Mouse (Mus musculus) left cerebral cortex, postnatal 25 days (tissue): ENCODE measurements around the gene Dnah11. TPM values are rescaled to one million over a fixed set of nuclear protein-coding genes. Genes with fewer than 3 reads are reported as not detected.
"Not testable (repeated sequence)": the region's sequence is repeated elsewhere in the genome, so short reads cannot be mapped to it uniquely, and the experiment has no call there.

Experiments
- DNase-seq, 2 experiments: peaks; one replicate each; pipeline ENCODE4 v3.0.0; 2022; ENCODE audit warnings: low spot score in 2 of 2, mixed read lengths in 1 of 2
- intact Hi-C: fragments of 180-260 bp; cut with DNase I; formaldehyde crosslinking; loops from one replicate; pipeline ENCODE4 v1.15.1; 2025
- total RNA-seq, 2 experiments: library from RNA; stranded (reverse); gene quantifications; 2 replicates each; pipeline ENCODE4 v1.2.3; 2021

The Dnah11 gene
- total RNA-seq, 2 experiments from 2014 or later: 0.62 to 1.1 TPM

- intact Hi-C loops, DNase-seq: not testable (repeated sequence)
Observed at GRCm38 (mm10) chr12:117900798-117901197, 298.0 kb downstream of the Dnah11 start.

GRCm38 (mm10) chr12:117887422-117887821 is 311.4 kb downstream of the Dnah11 start:
- intact Hi-C loops: no loop called here
- DNase-seq: no peak

- intact Hi-C loops: no loop called here
Observed at GRCm38 (mm10) chr12:117884627-117885026, 314.2 kb downstream of the Dnah11 start.

GRCm38 (mm10) chr12:117878341-117878740 is 320.5 kb downstream of the Dnah11 start:
- intact Hi-C loops: no loop called here

More at GRCm38 (mm10) chr12:117884627-117885026, 314.2 kb downstream of the Dnah11 start:
- DNase-seq: no peak

GRCm38 (mm10) chr12:117872265-117872664 is 326.6 kb downstream of the Dnah11 start:
- intact Hi-C loops: no loop called here
- no peak for DNase-seq

More at GRCm38 (mm10) chr12:117878341-117878740, 320.5 kb downstream of the Dnah11 start:
- DNase-seq: no peak

- no peak for DNase-seq
- intact Hi-C loops: no loop called here
Observed at GRCm38 (mm10) chr12:117867708-117868564, 330.9 kb downstream of the Dnah11 start.

- no peak for DNase-seq
- intact Hi-C loops: no loop called here
Observed at GRCm38 (mm10) chr12:117862655-117863054, 336.2 kb downstream of the Dnah11 start.

- DNase-seq: no peak
- intact Hi-C loops: no loop called here
Observed at GRCm38 (mm10) chr12:117861249-117861648, 337.6 kb downstream of the Dnah11 start.

- intact Hi-C loops: no loop called here
- no peak for DNase-seq
Observed at GRCm38 (mm10) chr12:117860840-117861239, 338.0 kb downstream of the Dnah11 start.

GRCm38 (mm10) chr12:117857884-117858283 is 341.0 kb downstream of the Dnah11 start:
- no peak for DNase-seq
- intact Hi-C loops: no loop called here

- no peak for DNase-seq
- intact Hi-C loops: no loop called here
Observed at GRCm38 (mm10) chr12:117857023-117857422, 341.8 kb downstream of the Dnah11 start.

- DNase-seq: peak; percentile 52 to 55
- intact Hi-C loops: loop anchor here (1.0 to 2.0 kb wide), 3 partner anchors 33 to 469 kb away; no protein-coding TSS in a partner anchor
Observed at GRCm38 (mm10) chr12:117853316-117853715, 345.5 kb downstream of the Dnah11 start.

GRCm38 (mm10) chr12:117850472-117850871 is 348.4 kb downstream of the Dnah11 start:
- DNase-seq: no peak
- intact Hi-C loops: no loop called here

GRCm38 (mm10) chr12:117848621-117849020 is 350.2 kb downstream of the Dnah11 start:
- DNase-seq: no peak
- intact Hi-C loops: no loop called here

- DNase-seq: no peak
- intact Hi-C loops: no loop called here
Observed at GRCm38 (mm10) chr12:117844917-117845316, 353.9 kb downstream of the Dnah11 start.

- intact Hi-C loops: no loop called here
Observed at GRCm38 (mm10) chr12:117844075-117844408, 354.8 kb downstream of the Dnah11 start.

GRCm38 (mm10) chr12:117843302-117844074 is 355.4 kb downstream of the Dnah11 start:
- peak; percentile 49 to 70 for DNase-seq
- intact Hi-C loops: no loop called here

More at GRCm38 (mm10) chr12:117844075-117844408, 354.8 kb downstream of the Dnah11 start:
- DNase-seq: no peak

- DNase-seq: no peak
- intact Hi-C loops: no loop called here
Observed at GRCm38 (mm10) chr12:117842676-117843075, 356.2 kb downstream of the Dnah11 start.

- no peak for DNase-seq
- intact Hi-C loops: no loop called here
Observed at GRCm38 (mm10) chr12:117840705-117841104, 358.1 kb downstream of the Dnah11 start.

GRCm38 (mm10) chr12:117837376-117837775 is 361.5 kb downstream of the Dnah11 start:
- intact Hi-C loops: no loop called here
- no peak for DNase-seq
